Mouse (Mus musculus): ENCODE measurements around the gene Ppp1r2. TPM values are rescaled to one million over a fixed set of nuclear protein-coding genes. Genes with fewer than 3 reads are reported as not detected.
"Not testable (repeated sequence)": the region's sequence is repeated elsewhere in the genome, so short reads cannot be mapped to it uniquely, and the experiment has no call there.

The Ppp1r2 gene
- 100 to 1,000 TPM; 113 to 125 TPM for total RNA-seq (2021)

GRCm38 (mm10) chr16:31274674-31275460 is at the start of gene Ppp1r2:
Gene Ppp1r2 (minus strand): TSS chr16:31275277.
- intact Hi-C loops (cut with DNase I) = loop anchor here (5.0 kb wide), 1 partner anchor 72 kb away; no protein-coding TSS in a partner anchor

GRCm38 (mm10) chr16:31321501-31321900 is 46.4 kb upstream of the Ppp1r2 start:
- no peak for DNase-seq
- intact Hi-C loops (cut with DNase I) = no loop called here

More at GRCm38 (mm10) chr16:31274674-31275460, at the start of gene Ppp1r2:
- peak; percentile 95 to 96 for DNase-seq

- DNase-seq = no peak
- intact Hi-C loops (cut with DNase I) = no loop called here
Observed at GRCm38 (mm10) chr16:31320954-31321353, 45.9 kb upstream of the Ppp1r2 start.

GRCm38 (mm10) chr16:31319723-31320122 is 44.6 kb upstream of the Ppp1r2 start:
- DNase-seq; intact Hi-C loops (cut with DNase I): not testable (repeated sequence)

GRCm38 (mm10) chr16:31319316-31319715 is 44.2 kb upstream of the Ppp1r2 start:
- intact Hi-C loops (cut with DNase I) = no loop called here
- peak; percentile 37 to 39 for DNase-seq

- no peak for DNase-seq
- intact Hi-C loops (cut with DNase I) = no loop called here
Observed at GRCm38 (mm10) chr16:31318418-31318817, 43.3 kb upstream of the Ppp1r2 start.

GRCm38 (mm10) chr16:31316246-31317143 is 41.4 kb upstream of the Ppp1r2 start:
- DNase-seq = peak; percentile 68
- intact Hi-C loops (cut with DNase I) = not testable (repeated sequence)

GRCm38 (mm10) chr16:31315294-31315693 is 40.2 kb upstream of the Ppp1r2 start:
- no peak for DNase-seq
- intact Hi-C loops (cut with DNase I) = no loop called here

GRCm38 (mm10) chr16:31314497-31315233 is 39.6 kb upstream of the Ppp1r2 start, which contains the start of gene Apod:
Gene Apod (minus strand): TSS chr16:31314808.
- no peak for DNase-seq
- intact Hi-C loops (cut with DNase I) = no loop called here

- intact Hi-C loops (cut with DNase I) = no loop called here
- DNase-seq = no peak
Observed at GRCm38 (mm10) chr16:31313611-31314010, 38.5 kb upstream of the Ppp1r2 start.

- intact Hi-C loops (cut with DNase I) = no loop called here
- no peak for DNase-seq
Observed at GRCm38 (mm10) chr16:31312296-31312695, 37.2 kb upstream of the Ppp1r2 start.

- intact Hi-C loops (cut with DNase I) = no loop called here
- no peak for DNase-seq
Observed at GRCm38 (mm10) chr16:31305199-31305919, 30.3 kb upstream of the Ppp1r2 start.

GRCm38 (mm10) chr16:31303276-31303675 is 28.2 kb upstream of the Ppp1r2 start:
- DNase-seq = peak; percentile 37 to 39
- intact Hi-C loops (cut with DNase I) = no loop called here

GRCm38 (mm10) chr16:31300883-31301532 is 25.9 kb upstream of the Ppp1r2 start:
- intact Hi-C loops (cut with DNase I) = no loop called here
- no peak for DNase-seq

GRCm38 (mm10) chr16:31300467-31300866 is 25.4 kb upstream of the Ppp1r2 start:
- no peak for DNase-seq
- intact Hi-C loops (cut with DNase I) = no loop called here

- DNase-seq = no peak
- intact Hi-C loops (cut with DNase I) = no loop called here
Observed at GRCm38 (mm10) chr16:31299960-31300353, 24.9 kb upstream of the Ppp1r2 start.

GRCm38 (mm10) chr16:31299164-31299959 is 24.3 kb upstream of the Ppp1r2 start:
- no peak for DNase-seq
- intact Hi-C loops (cut with DNase I) = no loop called here

GRCm38 (mm10) chr16:31297113-31297512 is 22.0 kb upstream of the Ppp1r2 start:
- DNase-seq = no peak
- intact Hi-C loops (cut with DNase I) = no loop called here

GRCm38 (mm10) chr16:31293761-31294160 is 18.7 kb upstream of the Ppp1r2 start:
- intact Hi-C loops (cut with DNase I) = no loop called here

More at GRCm38 (mm10) chr16:31293761-31294160, 18.7 kb upstream of the Ppp1r2 start:
- no peak for DNase-seq

Data from heart, postnatal 10 days (tissue).